Mouse (Mus musculus): ENCODE measurements around the gene Mfge8. TPM values are rescaled to one million over a fixed set of nuclear protein-coding genes. Genes with fewer than 3 reads are reported as not detected.

The Mfge8 gene
- total and polyA plus RNA-seq, 2 experiments from 2014 or later, result 184 to 275 TPM

DNA sequence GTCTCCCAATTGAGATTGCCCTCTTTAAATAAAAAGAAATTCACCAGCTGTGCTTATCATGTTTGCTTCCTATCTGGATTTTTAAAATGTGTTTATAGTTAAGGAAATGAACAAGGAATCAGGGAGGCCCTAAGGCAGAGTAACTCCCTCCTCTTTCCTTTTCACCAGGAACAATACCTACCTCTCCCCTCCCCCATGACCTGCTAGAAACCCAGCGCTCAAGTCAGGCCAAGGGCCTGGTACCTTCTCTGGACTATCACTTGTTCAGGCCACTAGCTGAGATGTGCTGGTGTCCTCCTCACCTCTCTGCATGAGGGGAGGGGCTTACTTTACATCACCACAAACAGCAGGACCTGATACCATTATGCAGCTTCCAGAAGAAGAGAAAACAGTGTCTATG lies 34.6 kb upstream of the Mfge8 start:
- Histone ChIP-seq H3K4me2 (ENCODE audit: low read depth) (no peak overlapping the region), H3K36me3 (ENCODE audit: insufficient read depth) (no peaks in the 10 kb centered on the region), H3K4me3 (ENCODE audit: low read depth, low read length) (no peak overlapping the region), H3K27me3 (ENCODE audit: insufficient read depth, low read length) (no peaks in the 10 kb centered on the region), H3K27ac (ENCODE audit: low read depth, low read length) (no peak overlapping the region), H3K9me3 (ENCODE audit: low read length) (no peaks in the 10 kb centered on the region), H3K9ac (no peak overlapping the region), H3K4me1 (ENCODE audit: insufficient read depth) (no peaks in the 10 kb centered on the region)
- no peak for TF ChIP-seq CTCF (IDR thresholded peaks at IDR 0.05; ENCODE audit: low read depth)
- no peak for DNase-seq
- ATAC-seq, result no peak
- 31% methylated on average over 1 of the region's 1 CpGs for WGBS

DNA sequence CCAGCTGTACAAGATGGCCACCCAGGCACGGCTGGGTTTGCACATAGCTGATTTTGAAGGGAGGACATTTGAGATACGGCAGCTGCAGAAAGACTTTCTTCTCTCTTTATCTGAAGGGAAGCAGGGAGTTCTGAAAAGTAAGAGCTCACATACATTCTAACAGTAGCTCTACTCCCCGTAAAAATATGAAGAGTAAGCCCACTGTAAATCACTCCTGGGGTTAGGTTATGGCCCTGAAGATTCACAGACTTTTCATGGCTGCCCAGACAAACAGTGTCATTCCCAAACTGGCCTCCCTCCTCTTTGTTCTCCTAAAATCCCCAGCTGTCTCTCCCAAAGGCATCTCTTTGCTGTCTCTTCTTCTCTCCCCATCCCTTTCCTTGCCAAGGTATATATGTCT lies 24.9 kb upstream of the Mfge8 start:
- H3K4me1 ChIP-seq (ENCODE audit: insufficient read depth), result no peaks in the 10 kb centered on the region
- H3K27ac ChIP-seq (ENCODE audit: low read depth, low read length), result no peak overlapping the region
- no peak for TF ChIP-seq CTCF (IDR thresholded peaks at IDR 0.05; ENCODE audit: low read depth)
- no peaks in the 10 kb centered on the region for H3K27me3 ChIP-seq (ENCODE audit: insufficient read depth, low read length)
- WGBS, result 85% methylated on average over 3 of the region's 3 CpGs
- H3K36me3 ChIP-seq (ENCODE audit: insufficient read depth), result no peaks in the 10 kb centered on the region
- ATAC-seq (no peak), DNase-seq (no peak)
- no peak overlapping the region for H3K4me2 ChIP-seq (ENCODE audit: low read depth)
- no peaks in the 10 kb centered on the region for H3K9me3 ChIP-seq (ENCODE audit: low read length)
- H3K4me3 ChIP-seq (ENCODE audit: low read depth, low read length), result no peak overlapping the region
- H3K9ac ChIP-seq, result no peak overlapping the region

DNA sequence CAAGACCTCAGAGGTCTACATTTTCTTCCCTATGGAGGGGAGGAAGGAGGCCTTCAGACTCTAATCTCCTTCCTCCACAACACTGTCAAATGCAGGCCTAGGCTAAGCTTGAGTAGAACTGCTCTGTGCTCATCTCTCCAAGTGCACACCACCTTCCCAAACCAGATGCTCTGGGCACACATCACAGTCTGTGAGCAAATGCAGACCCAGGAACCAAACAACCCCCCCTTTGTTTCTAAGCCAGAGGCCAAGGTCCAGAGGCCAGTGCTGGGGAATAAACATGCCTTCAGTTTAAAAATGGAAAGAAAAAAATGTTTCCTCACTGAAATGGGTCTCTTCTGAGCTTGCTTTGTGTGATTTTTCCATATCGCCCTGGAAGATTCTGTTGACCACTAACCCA lies 22.9 kb upstream of the Mfge8 start:
- no peak for ATAC-seq
- no peaks in the 10 kb centered on the region for H3K9me3 ChIP-seq (ENCODE audit: low read length)

DNA sequence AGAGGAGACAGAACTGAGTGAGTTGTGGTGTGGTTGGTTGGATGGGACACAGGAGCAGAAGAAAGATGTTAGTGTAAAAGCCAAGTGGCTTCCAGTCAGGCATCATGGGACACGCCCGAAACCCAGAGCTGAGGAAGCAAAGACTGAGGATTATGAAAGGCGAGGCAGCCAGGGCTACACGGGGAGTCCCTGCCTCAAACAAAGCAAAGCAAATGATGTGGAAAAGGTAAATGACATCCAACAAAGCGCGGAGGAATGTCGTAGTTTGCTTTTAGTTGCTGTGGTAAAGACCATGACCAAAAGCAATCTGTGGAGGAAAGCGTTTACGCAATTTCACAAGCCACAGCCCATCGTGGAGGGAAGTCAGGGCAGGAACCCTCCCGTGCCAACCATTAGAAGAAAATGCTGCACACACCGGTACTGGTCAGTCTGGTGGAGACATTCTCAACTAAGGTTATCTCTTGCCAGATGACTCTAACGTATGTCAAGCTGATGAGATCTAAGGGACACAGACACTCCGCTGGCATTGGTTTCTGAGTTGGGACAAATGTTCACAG lies 18.2 kb upstream of the Mfge8 start:
- no peak for ATAC-seq
- WGBS, result 49% methylated on average over 14 of the region's 14 CpGs
- H3K4me2 ChIP-seq (ENCODE audit: low read depth), result no peak overlapping the region
- H3K4me1 ChIP-seq (ENCODE audit: insufficient read depth), result no peaks in the 10 kb centered on the region
- no peak overlapping the region for H3K9ac ChIP-seq
- H3K27me3 ChIP-seq (ENCODE audit: insufficient read depth, low read length), result no peaks in the 10 kb centered on the region
- 0 out of 2 replicates have a peak, but pooled peaks cover 4% of the 10 kb centered on the region for H3K9me3 ChIP-seq (ENCODE audit: low read length)
- no peak for DNase-seq
- TF ChIP-seq CTCF (IDR thresholded peaks at IDR 0.05; ENCODE audit: low read depth), result no peak
- H3K4me3 ChIP-seq (ENCODE audit: low read depth, low read length), result no peak overlapping the region
- H3K36me3 ChIP-seq (ENCODE audit: insufficient read depth), result no peaks in the 10 kb centered on the region
- no peak overlapping the region for H3K27ac ChIP-seq (ENCODE audit: low read depth, low read length)

More for the DNA sequence above, 22.9 kb upstream of the Mfge8 start:
- no peak overlapping the region for H3K4me3 ChIP-seq (ENCODE audit: low read depth, low read length)
- no peak for TF ChIP-seq CTCF (IDR thresholded peaks at IDR 0.05; ENCODE audit: low read depth)
- no peaks in the 10 kb centered on the region for H3K36me3 ChIP-seq (ENCODE audit: insufficient read depth)
- no peak for DNase-seq
- H3K4me2 ChIP-seq (ENCODE audit: low read depth), result no peak overlapping the region
- no peak overlapping the region for H3K27ac ChIP-seq (ENCODE audit: low read depth, low read length)
- no peak overlapping the region for H3K9ac ChIP-seq
- no peaks in the 10 kb centered on the region for H3K4me1 ChIP-seq (ENCODE audit: insufficient read depth)
- no peaks in the 10 kb centered on the region for H3K27me3 ChIP-seq (ENCODE audit: insufficient read depth, low read length)
- 79% methylated on average over 1 of the region's 1 CpGs for WGBS

DNA sequence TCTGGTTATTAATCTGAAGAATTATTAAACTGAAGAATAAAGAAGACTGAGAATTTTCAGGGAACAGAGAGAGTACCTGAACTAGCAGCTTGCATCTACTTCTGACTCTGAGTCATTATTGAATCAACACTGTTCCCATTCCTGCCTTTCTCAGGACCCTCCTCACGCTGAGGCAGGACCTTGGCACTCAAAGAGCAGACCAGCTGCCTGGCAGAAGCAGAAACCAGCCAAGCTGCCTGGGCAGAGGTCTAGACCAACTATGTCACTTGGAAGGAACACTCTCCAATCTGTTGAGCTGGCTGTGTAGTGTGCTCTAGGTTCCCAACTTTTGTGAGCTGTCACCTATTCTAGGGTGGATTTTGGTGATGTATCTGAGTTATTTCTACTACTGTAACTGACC lies 10.5 kb upstream of the Mfge8 start:
- ATAC-seq (no peak), DNase-seq (no peak)
- Histone ChIP-seq H3K27ac (ENCODE audit: low read depth, low read length) (no peak overlapping the region), H3K9ac (no peak overlapping the region), H3K27me3 (ENCODE audit: insufficient read depth, low read length) (no peaks in the 10 kb centered on the region), H3K9me3 (ENCODE audit: low read length) (0 out of 2 replicates have a peak, but pooled peaks cover 5% of the 10 kb centered on the region), H3K4me2 (ENCODE audit: low read depth) (no peak overlapping the region), H3K4me1 (ENCODE audit: insufficient read depth) (no peaks in the 10 kb centered on the region), H3K36me3 (ENCODE audit: insufficient read depth) (no peaks in the 10 kb centered on the region), H3K4me3 (ENCODE audit: low read depth, low read length) (no peak overlapping the region)
- TF ChIP-seq CTCF (IDR thresholded peaks at IDR 0.05; ENCODE audit: low read depth), result no peak
- WGBS, result 57% methylated on average over 1 of the region's 1 CpGs

DNA sequence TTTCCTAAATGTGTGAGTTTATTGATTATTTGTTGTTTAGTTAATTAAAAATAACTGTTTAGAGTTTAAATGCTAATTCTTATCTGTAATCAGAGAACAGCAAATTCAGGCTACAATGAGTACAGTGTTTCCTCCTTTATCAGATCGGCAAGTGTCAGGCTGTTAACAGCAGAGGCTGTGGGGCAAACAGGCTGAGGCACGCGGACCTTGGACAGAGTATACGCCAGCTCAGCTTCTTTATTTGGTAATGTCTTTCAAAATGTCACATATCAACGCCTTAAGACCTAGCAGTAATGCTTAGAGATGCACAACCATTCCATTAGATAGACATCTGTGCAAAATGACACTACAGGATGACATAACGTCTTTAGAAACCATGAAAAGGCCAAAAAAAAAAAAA lies 662 bp upstream of the Mfge8 start:
- Histone ChIP-seq H3K4me2 (ENCODE audit: low read depth) (peak overlapping the region; percentile 93), H3K9ac (peak overlapping the region; percentile 57; the same call in 1 of the 2 replicates), H3K36me3 (ENCODE audit: insufficient read depth) (no peaks in the 10 kb centered on the region), H3K27me3 (ENCODE audit: insufficient read depth, low read length) (no peaks in the 10 kb centered on the region), H3K4me1 (ENCODE audit: insufficient read depth) (no peaks in the 10 kb centered on the region), H3K4me3 (ENCODE audit: low read depth, low read length) (peak overlapping the region; percentile 52; the same call in 1 of the 2 replicates), H3K9me3 (ENCODE audit: low read length) (no peaks in the 10 kb centered on the region), H3K27ac (ENCODE audit: low read depth, low read length) (no peak overlapping the region)
- no peak for ATAC-seq
- DNase-seq, result no peak
- no peak for TF ChIP-seq CTCF (IDR thresholded peaks at IDR 0.05; ENCODE audit: low read depth)
- WGBS, result 53% methylated on average over 6 of the region's 6 CpGs

DNA sequence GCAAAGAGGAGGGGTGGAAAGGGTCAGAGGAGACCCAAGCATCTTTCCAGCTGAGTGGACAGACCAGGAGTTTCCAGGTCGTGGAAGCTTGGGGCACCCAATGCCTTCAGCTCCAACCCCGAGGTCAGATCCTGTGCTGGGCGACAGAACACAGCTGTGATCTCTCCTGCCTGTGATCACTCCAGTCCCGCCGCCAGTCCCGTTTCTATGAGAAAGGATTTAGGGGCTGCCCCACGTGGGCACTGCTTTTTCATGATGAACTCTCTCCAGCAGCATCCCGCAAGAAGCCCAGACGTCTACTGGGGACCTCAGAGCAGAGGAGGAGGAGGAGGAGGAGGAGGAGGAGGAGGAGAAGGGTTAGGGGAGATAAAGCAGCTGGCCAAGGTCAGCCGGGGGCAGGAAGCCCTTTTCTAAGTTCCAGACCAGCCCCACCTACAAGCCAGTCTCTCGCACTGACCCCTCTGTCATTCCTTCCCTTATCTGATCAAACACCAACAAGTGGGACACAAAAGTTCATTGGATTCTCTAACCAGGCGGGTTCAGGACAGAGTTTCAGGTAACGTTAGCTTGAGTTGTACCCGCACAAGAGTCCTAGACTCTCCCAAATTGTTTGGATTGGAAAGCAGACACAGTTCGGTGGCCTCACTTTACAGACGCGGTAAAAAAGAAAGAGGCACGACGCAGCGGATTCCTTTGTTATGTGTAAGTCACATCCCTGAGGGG lies 768 bp downstream of the Mfge8 start:
- 1% methylated on average over 20 of the region's 20 CpGs for WGBS
- Histone ChIP-seq H3K4me1 (ENCODE audit: insufficient read depth) (no peaks in the 10 kb centered on the region), H3K9me3 (ENCODE audit: low read length) (no peaks in the 10 kb centered on the region), H3K27ac (ENCODE audit: low read depth, low read length) (no peak overlapping the region), H3K9ac (peak overlapping the region; percentile 57), H3K27me3 (ENCODE audit: insufficient read depth, low read length) (no peaks in the 10 kb centered on the region), H3K4me2 (ENCODE audit: low read depth) (peak overlapping the region; percentile 93), H3K4me3 (ENCODE audit: low read depth, low read length) (peak overlapping the region; percentile 52), H3K36me3 (ENCODE audit: insufficient read depth) (no peaks in the 10 kb centered on the region)
- no peak for TF ChIP-seq CTCF (IDR thresholded peaks at IDR 0.05; ENCODE audit: low read depth)
- DNase-seq (no peak), ATAC-seq (no peak)

Measured in forebrain, postnatal 0 days (tissue).